Mouse (Mus musculus) intestine, embryonic 14.5 days (tissue): Measurements from ENCODE around the gene Snx30. TPM values are rescaled to one million over a fixed set of nuclear protein-coding genes. Genes with fewer than 3 reads are reported as not detected.

Experiments
- ATAC-seq: fragments of 200-750 bp; cut with Nextera tagmentation; replicated peaks from 2 replicates; pipeline ENCODE4 v1.8.0; 2017; ENCODE audit warnings: low read depth, moderate number of reproducible peaks, moderate TSS enrichment, moderate library complexity; ENCODE audit not compliant: low FRiP score, low TSS enrichment
- DNase-seq: peaks from one replicate; pipeline ENCODE4 v3.0.0-alpha.2; 2018; ENCODE audit warnings: low spot score
- H3K27ac ChIP-seq: fragments of 300-500 bp; sonication (generic); 2 replicates; pipeline ENCODE4 v1.5.1; 2014; ENCODE audit warnings: low read depth, mild to moderate bottlenecking, control low read depth
- H3K27me3 ChIP-seq: fragments of 300-500 bp; sonication (generic); replicated peaks from 2 replicates; pipeline ENCODE4 v1.6.1; 2014; ENCODE audit warnings: low read length, control low read depth; ENCODE audit not compliant: control insufficient read depth, insufficient read depth
- H3K36me3 ChIP-seq: fragments of 300-500 bp; sonication (generic); 2 replicates; pipeline ENCODE4 v1.6.1; 2014; ENCODE audit warnings: low read length, control low read depth; ENCODE audit not compliant: control insufficient read depth, insufficient read depth
- H3K4me1 ChIP-seq: fragments of 300-500 bp; sonication (generic); replicated peaks from 2 replicates; pipeline ENCODE4 v1.6.1; 2014; ENCODE audit warnings: low read length, control low read depth, mixed read lengths; ENCODE audit not compliant: control insufficient read depth, insufficient read depth
- H3K4me2 ChIP-seq: fragments of 300-500 bp; sonication (generic); 2 replicates; pipeline ENCODE4 v1.6.1; 2014; ENCODE audit warnings: low read length
- H3K4me3 ChIP-seq: fragments of 300-500 bp; sonication (generic); 2 replicates; pipeline ENCODE4 v1.5.1; 2014; ENCODE audit warnings: low read depth, low read length, control low read depth, mixed read lengths
- H3K9ac ChIP-seq: fragments of 300-500 bp; sonication (generic); 2 replicates; pipeline ENCODE4 v1.6.1; 2014; ENCODE audit warnings: mild to moderate bottlenecking, low read length
- H3K9me3 ChIP-seq: fragments of 300-500 bp; sonication (generic); 2 replicates; pipeline ENCODE4 v1.6.1; 2016; ENCODE audit warnings: low read length, control low read depth; ENCODE audit not compliant: control insufficient read depth
- WGBS: fragments of 180-500 bp; shearing (Covaris S2); extraction: QIAGEN DNeasy Blood & Tissue Kit; methylation state at CpG from one replicate; pipeline ENCODE4 v1.1.7; 2014; 5-methylcytosine and 5-hydroxymethylcytosine counted together
- polyA plus RNA-seq: library from polyadenylated mRNA; unstranded; fragments of >200 nt; fragmentation: Nextera tagmentation; extraction: Ambion mirVana; gene quantifications from 2 replicates; pipeline ENCODE4 v1.2.1, GENCODE M21; 2014

The Snx30 gene
- polyA plus RNA-seq, 1 experiment from 2014 or later, result 6.8 TPM

- Histone ChIP-seq H3K9me3 (no peaks in the 10 kb centered on the region), H3K4me2 (no peak overlapping the region), H3K4me1 (no peaks in the 10 kb centered on the region), H3K27me3 (no peaks in the 10 kb centered on the region), H3K4me3 (no peak overlapping the region), H3K36me3 (peaks cover 15% of the 10 kb centered on the region), H3K9ac (no peak overlapping the region), H3K27ac (no peak overlapping the region)
- no peak for DNase-seq
- 75% methylated on average over 2 of the region's 2 CpGs for WGBS
- ATAC-seq, result no peak
Observed at GRCm38 (mm10) chr4:59877025-59877424, 71.4 kb downstream of the Snx30 start.

DNA sequence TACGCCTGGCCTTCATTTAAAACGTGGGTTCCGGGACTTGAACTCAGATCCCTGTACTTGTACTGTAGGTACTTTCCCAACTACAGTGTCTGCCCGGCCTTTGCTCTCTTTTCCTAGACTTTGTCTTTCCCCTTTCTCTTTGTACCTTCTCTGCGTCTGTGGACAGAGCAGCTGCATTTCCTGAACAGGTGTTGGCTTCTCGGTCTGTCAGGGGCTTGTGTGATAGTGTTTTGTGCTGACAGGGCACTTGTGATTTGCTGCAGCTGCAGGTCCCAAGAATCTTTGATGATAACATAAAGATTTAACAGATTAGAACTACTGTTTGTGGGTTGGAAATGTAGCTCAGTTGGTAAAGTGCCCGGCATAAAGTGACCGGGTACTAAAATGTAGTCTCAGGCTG, 73.0 kb downstream of the Snx30 start:
- Histone ChIP-seq H3K4me2 (no peak overlapping the region), H3K36me3 (peaks cover 15% of the 10 kb centered on the region), H3K9ac (no peak overlapping the region), H3K27ac (no peak overlapping the region), H3K4me3 (no peak overlapping the region), H3K9me3 (no peaks in the 10 kb centered on the region), H3K4me1 (no peaks in the 10 kb centered on the region), H3K27me3 (no peaks in the 10 kb centered on the region)
- 88% methylated on average over 8 of the region's 8 CpGs for WGBS
- ATAC-seq, result no peak
- DNase-seq, result no peak

DNA sequence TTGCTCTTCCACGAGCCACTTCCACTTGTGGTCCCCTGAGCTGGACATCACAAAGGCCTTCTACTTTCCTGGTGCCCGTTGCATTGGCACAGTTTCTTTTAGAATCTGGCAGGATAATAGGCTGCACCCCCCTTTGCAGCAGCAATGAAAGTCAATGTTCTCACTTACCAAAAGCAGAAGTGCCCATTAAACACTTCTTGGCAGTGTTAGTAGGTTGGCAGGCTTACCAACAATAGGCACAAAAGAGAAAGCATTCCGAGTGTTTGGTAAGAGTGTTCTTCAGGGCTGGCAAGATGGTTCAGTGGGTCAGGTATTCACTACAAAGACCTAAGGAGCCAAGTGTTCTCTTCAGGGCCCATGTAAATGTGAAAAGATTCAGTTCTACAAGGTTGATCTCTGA, 73.8 kb downstream of the Snx30 start:
- Histone ChIP-seq H3K4me3 (no peak overlapping the region), H3K36me3 (peaks cover 15% of the 10 kb centered on the region)

DNA sequence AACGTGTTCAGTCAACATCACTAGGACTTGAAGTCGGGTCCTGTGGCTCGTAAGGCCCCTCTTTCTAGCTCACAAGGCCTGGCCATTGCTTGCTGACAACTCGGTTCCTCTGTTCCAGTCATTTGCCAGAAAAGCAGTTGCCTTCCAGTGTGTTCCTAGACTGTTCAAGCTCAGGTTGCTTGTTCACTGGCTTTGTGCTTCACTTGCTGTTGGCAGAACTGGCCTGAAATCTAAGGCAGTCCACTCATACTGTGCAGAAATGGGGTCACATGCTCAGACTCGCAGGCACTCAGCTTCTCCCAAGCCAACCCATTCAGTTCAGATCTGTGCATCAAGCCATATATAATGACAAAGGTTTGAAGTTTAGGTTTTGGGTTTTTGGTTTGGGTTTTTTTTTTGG, 75.1 kb downstream of the Snx30 start:
- Histone ChIP-seq H3K4me1 (no peaks in the 10 kb centered on the region), H3K4me3 (no peak overlapping the region), H3K27ac (no peak overlapping the region), H3K9me3 (no peaks in the 10 kb centered on the region), H3K9ac (no peak overlapping the region), H3K4me2 (no peak overlapping the region), H3K36me3 (peaks cover 24% of the 10 kb centered on the region), H3K27me3 (no peaks in the 10 kb centered on the region)
- ATAC-seq (no peak), DNase-seq (no peak)
- WGBS, result 92% methylated on average over 5 of the region's 5 CpGs

More for the DNA sequence above, 73.8 kb downstream of the Snx30 start:
- Histone ChIP-seq H3K9me3 (no peaks in the 10 kb centered on the region), H3K27ac (no peak overlapping the region), H3K4me1 (no peaks in the 10 kb centered on the region), H3K4me2 (no peak overlapping the region), H3K27me3 (no peaks in the 10 kb centered on the region), H3K9ac (no peak overlapping the region)
- DNase-seq (no peak), ATAC-seq (no peak)
- 89% methylated on average over 3 of the region's 3 CpGs for WGBS

DNA sequence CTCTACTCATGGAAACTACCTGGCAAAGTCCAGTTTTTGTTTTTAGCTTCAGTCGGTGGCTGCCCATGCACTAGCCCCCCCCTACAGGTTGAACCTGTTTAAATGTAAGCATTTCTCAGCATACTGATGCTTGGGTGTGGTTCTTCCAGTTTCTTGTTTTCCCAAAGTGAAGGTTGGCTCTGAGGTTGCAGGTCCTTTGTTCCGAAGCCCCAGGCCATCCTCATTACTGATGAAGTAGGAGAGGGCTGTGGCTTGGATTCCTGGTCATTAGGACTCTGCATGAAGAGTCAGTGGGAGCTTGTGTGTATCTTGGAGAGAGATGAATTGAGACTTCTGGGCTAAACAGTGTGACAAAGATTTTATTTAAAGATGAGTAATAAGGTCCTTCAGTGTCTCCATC, 75.6 kb downstream of the Snx30 start:
- no peaks in the 10 kb centered on the region for H3K27me3 ChIP-seq
- H3K27ac ChIP-seq, result no peak overlapping the region
- H3K36me3 ChIP-seq, result peaks cover 28% of the 10 kb centered on the region
- 81% methylated on average over 2 of the region's 2 CpGs for WGBS
- no peaks in the 10 kb centered on the region for H3K4me1 ChIP-seq
- H3K4me2 ChIP-seq, result no peak overlapping the region
- H3K4me3 ChIP-seq, result no peak overlapping the region
- no peak overlapping the region for H3K9ac ChIP-seq
- DNase-seq (no peak), ATAC-seq (no peak)
- no peaks in the 10 kb centered on the region for H3K9me3 ChIP-seq

- 64% methylated on average over 6 of the region's 6 CpGs for WGBS
- no peak overlapping the region for H3K9ac ChIP-seq
- no peak overlapping the region for H3K4me3 ChIP-seq
- ATAC-seq (peak; percentile 47; the same call in 1 of the 2 replicates), DNase-seq (no peak)
- no peaks in the 10 kb centered on the region for H3K4me1 ChIP-seq
- no peak overlapping the region for H3K27ac ChIP-seq
- no peak overlapping the region for H3K4me2 ChIP-seq
- no peaks in the 10 kb centered on the region for H3K27me3 ChIP-seq
- H3K36me3 ChIP-seq, result peaks cover 30% of the 10 kb centered on the region
- no peaks in the 10 kb centered on the region for H3K9me3 ChIP-seq
Observed at GRCm38 (mm10) chr4:59884136-59884696, 78.6 kb downstream of the Snx30 start.

GRCm38 (mm10) chr4:59886281-59886680, 80.6 kb downstream of the Snx30 start:
- no peak overlapping the region for H3K27ac ChIP-seq
- H3K27me3 ChIP-seq, result no peaks in the 10 kb centered on the region
- no peaks in the 10 kb centered on the region for H3K4me1 ChIP-seq
- H3K4me3 ChIP-seq, result no peak overlapping the region
- H3K4me2 ChIP-seq, result no peak overlapping the region
- DNase-seq, result no peak
- H3K36me3 ChIP-seq, result peaks cover 16% of the 10 kb centered on the region; the same call in 1 of the 2 replicates
- ATAC-seq, result no peak
- no peaks in the 10 kb centered on the region for H3K9me3 ChIP-seq
- WGBS, result 91% methylated on average over 6 of the region's 6 CpGs
- H3K9ac ChIP-seq, result no peak overlapping the region

GRCm38 (mm10) chr4:59887011-59887410, 81.4 kb downstream of the Snx30 start:
- H3K4me1 ChIP-seq, result no peaks in the 10 kb centered on the region
- no peak for ATAC-seq
- no peak for DNase-seq

GRCm38 (mm10) chr4:59888014-59888413, 82.4 kb downstream of the Snx30 start:
- H3K36me3 ChIP-seq, result peaks cover 19% of the 10 kb centered on the region; the same call in 1 of the 2 replicates
- H3K9me3 ChIP-seq, result no peaks in the 10 kb centered on the region
- 78% methylated on average over 5 of the region's 5 CpGs for WGBS
- DNase-seq (no peak), ATAC-seq (no peak)
- no peak overlapping the region for H3K27ac ChIP-seq
- H3K4me2 ChIP-seq, result no peak overlapping the region
- H3K4me3 ChIP-seq, result no peak overlapping the region
- H3K9ac ChIP-seq, result no peak overlapping the region
- no peaks in the 10 kb centered on the region for H3K4me1 ChIP-seq
- no peaks in the 10 kb centered on the region for H3K27me3 ChIP-seq

More at GRCm38 (mm10) chr4:59887011-59887410, 81.4 kb downstream of the Snx30 start:
- peaks cover 16% of the 10 kb centered on the region; the same call in 1 of the 2 replicates for H3K36me3 ChIP-seq
- 92% methylated on average over 5 of the region's 5 CpGs for WGBS
- no peaks in the 10 kb centered on the region for H3K9me3 ChIP-seq
- H3K27ac ChIP-seq, result no peak overlapping the region
- H3K27me3 ChIP-seq, result no peaks in the 10 kb centered on the region
- H3K9ac ChIP-seq, result no peak overlapping the region
- H3K4me3 ChIP-seq, result no peak overlapping the region
- H3K4me2 ChIP-seq, result no peak overlapping the region
